Mouse (Mus musculus) spleen, embryonic (tissue): ENCODE data around the gene Aqp8.

Source experiments
- CTCF ChIA-PET: fragments of 350-600 bp; sonication (Branson Sonifier 250); formaldehyde crosslinking; loops from one replicate; lab custom pipeline; 2022; lab: Charles Lee

The Aqp8 gene

DNA sequence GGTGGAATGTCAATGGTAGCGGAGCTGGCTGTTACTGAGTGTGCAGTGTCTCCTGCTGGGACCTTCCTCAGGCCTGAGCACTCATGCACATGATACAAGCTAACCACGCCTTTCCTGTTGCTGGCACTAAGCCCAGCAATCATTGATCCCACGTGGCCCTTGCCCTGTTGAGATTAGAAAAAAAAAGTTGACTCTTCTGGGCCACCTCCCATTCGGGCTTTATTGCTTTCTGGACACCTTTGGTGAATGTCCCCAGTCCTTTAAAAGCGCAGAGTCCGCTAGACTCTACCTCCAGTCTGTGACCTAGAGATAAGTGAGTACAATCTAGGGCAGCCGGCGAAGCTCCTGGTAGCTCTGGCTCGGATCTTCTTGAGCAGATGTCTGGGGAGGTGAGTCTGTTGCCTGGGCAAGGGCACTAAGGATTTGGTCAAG lies at the start of gene Aqp8:
TSS of gene Aqp8 (plus strand) at position 222 of the 432 bp plus-strand sequence.
- CTCF ChIA-PET, result no interaction called here

DNA sequence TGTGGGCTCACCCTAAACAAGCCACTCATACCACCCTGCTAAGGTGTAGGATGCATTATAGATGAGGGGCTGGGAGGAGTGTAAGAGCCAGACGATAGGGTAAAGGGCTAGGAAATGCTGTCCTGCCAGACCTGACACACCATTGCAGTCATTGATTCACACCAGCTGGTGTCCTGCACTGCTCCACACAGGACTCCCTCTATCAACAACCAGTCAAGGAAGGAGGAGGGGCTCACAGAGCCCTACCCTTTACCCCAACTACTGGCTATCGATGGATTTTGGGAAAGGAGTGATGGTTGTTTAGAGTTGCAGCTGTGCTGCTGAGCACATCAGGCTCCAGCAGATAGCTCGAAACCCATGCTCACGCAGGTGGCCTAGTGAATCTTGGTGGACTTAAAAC lies 45.3 kb upstream of the Aqp8 start:
- CTCF ChIA-PET, result no interaction called here

DNA sequence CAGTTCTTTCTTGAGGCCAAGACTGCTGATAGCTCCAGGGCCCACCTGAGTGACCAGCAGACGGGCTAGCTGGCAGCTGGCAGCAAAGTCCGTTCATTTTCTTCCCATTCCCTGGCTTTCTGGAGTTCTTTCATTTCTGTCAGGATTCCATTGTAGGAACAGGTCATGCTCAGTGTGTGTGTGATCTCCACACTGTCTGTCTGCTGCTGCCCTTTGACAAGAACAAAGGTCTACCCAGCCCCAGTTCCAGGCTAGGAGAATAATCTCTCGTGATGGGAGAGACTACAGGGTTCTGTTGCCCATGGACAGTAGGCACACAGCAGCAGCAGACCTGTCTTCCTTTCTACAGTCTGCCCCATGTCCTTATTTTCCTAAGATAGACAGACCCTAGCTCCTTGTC lies 44.4 kb upstream of the Aqp8 start:
- CTCF ChIA-PET, result no interaction called here

DNA sequence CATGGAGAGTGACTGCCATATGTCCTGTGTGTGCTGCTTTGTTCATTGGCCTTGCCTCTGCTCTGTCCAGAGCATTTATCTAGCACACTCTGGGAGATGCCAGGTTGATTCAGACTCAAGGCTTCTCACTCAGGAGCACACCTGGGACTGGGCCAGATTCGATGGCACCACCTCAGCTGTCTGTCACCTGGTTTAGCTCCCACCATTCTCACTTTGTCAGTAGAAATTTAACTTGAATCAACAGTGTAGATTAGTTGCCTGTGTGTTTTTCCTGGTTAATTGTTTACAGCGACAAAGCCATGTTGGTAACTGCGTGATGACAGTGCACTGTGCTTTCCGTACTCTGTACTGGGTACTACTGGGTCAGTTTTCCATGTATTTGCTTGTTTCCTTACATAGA lies 42.1 kb upstream of the Aqp8 start:
- CTCF ChIA-PET, result no interaction called here

DNA sequence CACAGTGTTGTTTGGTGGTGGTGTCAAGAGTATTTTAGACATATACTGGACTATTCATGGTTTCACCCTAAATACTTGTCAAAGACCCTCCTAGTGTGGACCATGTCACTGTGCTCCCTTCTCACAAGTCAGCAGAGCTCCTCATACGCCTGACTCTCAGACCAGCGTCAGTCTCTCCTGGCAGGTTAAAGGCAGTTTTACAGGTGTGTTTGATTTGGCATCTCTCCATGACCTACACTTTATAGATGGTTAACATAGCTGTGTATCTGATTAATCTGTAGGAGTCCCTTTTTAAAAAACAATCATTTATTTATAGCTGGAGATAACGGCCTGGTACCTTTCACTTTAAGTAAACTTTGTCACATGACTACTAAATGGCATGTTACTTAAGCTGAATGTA lies 40.1 kb upstream of the Aqp8 start:
- CTCF ChIA-PET, result no interaction called here

DNA sequence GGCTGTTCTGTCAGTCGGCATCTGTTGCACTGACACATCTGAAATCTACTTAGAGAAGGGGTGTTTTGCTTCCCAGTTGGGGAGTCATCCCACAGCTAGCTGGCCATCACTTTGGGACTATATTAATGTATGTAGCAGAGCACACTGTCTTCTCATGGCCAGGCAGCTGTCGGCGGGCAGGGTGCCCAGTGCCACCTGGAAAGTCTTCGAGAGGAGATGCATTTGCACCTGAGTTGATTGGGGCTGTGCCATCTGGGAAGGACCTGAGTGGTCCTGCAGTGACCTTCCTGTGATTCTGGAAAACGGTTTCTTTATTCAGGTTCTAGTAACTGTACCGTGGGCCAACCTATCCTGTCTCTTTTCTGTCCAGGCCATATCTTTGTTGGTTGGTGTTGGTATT lies 37.8 kb upstream of the Aqp8 start:
- CTCF ChIA-PET, result no interaction called here

DNA sequence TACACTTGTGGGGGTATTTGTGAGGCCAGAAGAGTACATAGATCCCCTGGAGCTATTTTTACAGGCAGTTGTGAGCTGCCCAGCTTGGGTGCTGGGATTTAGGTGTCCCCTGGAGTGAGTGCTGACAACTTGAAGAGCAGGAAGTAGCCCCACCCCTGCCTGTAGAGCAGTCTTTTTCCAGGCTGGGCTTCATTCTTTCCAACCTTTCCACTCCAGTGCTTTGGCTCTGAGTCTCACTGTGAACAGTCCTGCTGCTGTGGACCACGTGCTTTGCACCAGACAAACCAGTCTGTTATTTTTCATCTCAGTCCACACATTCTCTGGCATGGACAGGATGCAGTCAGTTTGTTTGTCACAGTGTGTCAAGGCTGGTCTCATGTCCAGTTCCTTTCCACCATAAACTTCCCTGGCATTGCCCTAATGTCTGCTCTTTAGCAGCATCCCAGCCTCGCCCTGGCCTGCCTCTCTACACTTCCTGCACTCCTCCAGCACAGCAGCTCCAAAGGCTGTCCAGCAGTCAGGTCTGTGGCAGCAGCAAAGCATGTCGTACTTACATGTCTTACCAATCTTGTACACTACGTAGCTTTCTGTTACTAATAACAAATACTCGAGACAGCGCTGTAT lies 36.8 kb upstream of the Aqp8 start:
- CTCF ChIA-PET, result no interaction called here

DNA sequence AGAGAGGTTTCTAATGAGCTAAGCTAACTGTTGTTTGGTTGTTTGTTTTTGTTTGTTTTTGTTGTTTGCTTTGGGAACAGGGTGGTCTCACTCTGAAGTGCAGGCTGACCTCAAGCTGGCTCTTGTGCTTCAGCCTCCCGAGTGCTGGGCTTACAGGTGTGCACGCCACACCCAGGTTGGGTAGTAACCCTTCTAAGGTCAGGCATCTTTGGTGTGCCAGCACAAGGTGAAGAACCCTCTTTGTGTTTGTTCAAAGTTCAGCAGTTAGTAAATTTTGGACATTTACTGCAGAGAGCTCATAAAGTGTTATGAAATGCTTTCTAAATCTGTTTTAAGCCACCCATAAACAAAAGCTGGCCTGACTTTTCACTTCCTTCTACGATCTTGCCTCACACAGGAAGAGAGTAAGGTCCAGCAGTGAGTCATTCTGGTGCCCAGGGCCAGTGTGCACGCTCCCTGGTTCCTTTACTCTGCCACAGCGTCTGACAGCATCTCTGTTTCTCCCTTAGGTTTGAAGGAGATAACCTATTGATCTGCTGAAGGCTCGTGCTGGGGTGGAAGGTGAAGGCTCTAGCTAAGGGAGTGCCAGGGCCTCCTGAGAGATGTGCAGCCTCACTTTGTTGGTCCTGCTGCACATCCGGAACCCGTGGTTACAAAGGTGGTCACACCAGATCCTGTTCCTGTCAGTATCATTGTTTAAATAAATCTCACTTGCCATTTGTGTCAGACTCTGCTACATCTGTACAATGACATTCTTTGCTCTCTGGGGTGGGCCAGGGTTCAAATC lies 32.3 kb upstream of the Aqp8 start:
- CTCF ChIA-PET, result no interaction called here

DNA sequence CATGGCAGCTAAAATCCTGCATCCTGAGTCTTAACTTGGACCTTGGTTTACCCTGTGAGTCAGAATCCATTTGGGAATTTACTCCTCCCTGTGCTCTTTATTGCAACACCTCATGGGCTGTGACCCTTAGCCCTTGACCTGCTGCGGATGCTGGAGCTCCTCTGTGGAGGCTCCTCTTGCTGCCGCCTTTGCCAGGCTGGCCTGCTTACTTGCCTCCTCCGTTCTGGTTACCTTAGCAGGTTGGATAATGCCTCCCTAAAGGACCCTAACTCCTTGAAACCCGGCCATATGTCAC lies 31.7 kb upstream of the Aqp8 start:
- CTCF ChIA-PET, result no interaction called here

DNA sequence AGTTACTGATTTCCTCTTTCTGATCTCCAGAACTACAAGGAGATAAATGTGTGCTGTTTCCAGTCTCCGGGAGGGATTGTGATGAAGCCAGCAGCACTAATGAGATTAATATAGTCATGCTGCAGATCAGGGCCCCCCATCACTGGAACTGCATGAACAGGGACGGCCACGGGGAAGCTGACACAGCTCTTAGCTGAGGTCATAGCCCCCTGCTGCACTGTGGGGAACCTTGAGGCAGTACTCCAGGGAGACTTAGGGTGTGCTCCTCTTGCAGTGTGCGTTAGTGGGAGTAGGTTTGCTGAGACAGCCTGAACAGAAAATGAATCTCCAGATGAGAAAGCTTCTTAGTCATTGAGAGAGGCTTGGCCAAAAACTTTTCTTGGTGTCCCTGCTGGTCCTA lies 30.9 kb upstream of the Aqp8 start:
- CTCF ChIA-PET, result no interaction called here

DNA sequence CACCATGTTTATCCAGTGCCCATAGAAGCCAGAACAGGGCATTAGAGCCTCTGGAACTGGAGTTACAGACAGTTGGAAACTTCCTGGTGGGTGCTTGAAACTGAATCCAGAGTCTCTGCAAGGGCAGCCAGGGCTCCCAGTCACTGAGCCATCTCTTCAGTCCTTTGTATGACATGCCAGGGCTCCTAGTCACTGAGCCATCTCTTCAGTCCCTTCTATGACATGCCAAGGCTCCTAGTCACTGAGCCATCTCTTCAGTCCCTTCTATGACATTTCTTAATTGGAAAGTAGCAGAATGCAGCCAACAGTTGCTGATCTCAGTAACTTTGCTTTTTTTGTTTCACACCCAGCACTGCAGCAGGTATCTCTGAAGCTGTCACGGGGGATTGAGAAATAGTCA lies 20.0 kb upstream of the Aqp8 start:
- CTCF ChIA-PET, result no interaction called here

DNA sequence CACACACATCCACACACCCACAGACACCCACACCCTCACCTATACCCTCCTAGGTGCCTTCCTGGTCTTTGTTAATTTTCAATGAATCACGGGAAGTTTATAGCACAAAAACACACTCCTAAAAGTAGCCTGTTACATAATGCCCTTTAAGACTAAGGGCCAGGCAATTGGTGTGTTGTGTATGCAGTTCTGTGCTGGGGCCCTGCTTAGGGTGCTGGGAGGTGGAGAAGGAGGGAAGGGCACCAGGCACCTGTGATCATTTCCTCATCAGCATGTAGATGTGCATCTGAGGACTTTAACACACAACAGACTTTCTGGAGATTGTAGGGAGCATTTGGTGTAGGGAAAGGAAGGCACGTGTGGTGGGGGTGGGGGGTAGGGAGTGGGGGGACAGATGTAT lies 13.3 kb upstream of the Aqp8 start:
- CTCF ChIA-PET, result no interaction called here

DNA sequence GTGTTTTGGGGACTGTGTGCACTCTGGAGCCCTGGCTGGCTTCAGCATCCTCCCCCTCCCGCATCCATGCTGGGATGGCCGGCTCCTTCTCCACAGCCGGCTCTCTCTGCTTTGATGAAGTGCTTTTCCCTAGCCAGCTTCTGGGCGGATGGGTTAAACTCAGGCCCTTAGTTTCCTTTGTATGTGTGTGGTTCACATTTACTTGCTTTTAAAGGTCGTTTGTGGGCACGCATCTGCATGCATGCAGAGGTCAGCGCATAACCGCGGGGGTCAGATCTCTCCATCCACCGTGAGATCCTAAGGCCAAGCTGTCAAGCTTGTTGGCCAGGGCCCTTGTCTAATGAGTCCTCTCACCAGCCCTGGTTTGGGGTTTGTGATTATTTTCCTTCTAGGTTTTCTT lies 12.4 kb upstream of the Aqp8 start:
- CTCF ChIA-PET, result no interaction called here

DNA sequence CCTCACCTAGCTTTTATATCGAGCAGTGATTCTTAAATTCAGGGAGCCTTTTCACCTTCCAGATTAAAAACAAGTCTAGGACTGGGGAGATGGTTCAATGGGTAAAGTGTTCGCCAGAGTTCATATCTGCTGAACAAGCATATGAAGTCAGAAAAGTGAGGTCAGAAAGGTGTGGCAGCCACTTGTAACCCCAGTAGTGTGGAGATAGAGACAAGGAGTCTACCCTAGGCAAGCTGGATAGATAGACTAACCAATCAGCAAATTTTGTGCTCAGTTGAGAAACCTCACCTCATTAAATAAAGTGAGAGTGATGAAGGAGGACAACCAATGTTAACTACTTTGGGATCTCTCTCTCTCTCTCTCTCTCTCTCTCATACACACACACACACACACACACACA lies 11.6 kb upstream of the Aqp8 start:
- CTCF ChIA-PET, result no interaction called here

DNA sequence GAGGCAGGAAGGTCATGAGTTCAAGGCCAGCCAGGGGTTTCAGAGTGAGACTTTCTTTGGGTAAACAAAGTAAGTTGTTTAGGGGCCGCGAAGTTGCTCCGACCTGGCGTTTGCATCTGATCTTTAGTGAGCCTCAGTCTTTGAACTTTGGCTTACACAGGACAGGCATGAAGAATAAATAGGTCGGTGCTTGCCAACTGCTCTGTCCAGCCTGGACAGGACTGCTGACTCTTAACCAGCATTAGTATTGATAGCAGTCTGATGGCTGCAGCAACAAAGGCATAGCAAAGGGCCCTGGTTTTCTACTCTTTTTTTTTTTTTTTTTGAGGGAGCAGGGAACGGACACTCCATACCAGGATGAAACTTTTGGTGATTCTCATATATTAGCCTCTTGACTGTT lies 9.5 kb upstream of the Aqp8 start:
- CTCF ChIA-PET, result no interaction called here

DNA sequence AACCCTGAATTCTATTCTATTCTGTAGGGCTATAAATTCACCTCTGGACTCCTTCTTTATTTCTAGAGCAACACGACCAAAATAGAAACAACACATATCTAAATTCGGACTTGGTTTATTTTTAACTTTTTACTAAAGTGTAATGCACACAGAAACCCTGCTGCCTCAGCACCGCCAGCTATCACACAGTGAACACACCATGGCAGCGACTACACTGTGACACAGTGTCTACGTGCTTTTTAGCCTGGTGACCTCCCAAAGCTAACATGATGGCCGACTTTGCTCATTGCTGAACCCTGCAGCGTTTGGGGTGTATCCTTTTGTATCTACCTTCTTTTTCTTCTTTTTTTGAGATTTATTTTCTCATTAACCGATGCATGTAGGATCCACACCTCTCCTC lies 9.0 kb upstream of the Aqp8 start:
- CTCF ChIA-PET, result no interaction called here

DNA sequence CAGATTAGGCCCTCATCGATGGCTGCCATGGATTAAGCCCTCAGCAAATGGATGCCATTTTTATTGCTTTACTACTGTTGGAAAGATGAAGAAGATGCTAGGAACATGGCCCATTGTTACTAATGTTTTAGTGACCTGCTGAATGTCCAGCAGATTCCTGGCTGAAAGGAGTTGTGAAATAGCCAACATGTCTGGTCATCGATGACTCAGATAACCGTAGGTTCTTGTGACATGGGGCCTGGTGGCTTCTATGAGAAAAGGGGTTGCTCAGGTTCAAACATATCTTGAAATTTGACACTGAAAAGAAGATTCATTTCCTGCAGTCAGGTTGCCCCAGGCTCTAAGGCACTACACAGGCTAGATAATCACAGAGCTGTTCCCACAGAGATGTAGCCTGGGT lies 7.0 kb upstream of the Aqp8 start:
- CTCF ChIA-PET, result no interaction called here

DNA sequence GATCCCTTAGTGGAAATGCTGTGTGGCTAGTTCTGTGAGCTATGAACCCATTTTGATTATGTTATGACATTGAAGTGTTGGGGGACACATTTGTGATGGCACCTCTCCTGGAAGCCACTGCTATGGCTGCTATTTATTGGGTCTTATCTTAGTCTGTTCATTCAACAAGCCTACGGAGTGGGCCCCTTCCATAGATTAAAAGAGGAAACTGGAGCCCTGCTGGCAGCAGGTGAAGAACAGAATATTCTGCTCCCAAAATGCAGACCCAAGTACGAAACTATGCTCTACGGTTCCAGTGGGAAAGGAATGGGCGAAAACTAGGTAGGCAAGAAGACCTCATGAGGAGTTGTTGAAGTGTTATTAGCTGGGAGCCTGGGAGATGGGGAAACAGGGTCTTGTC lies 3.8 kb upstream of the Aqp8 start:
- CTCF ChIA-PET, result no interaction called here

DNA sequence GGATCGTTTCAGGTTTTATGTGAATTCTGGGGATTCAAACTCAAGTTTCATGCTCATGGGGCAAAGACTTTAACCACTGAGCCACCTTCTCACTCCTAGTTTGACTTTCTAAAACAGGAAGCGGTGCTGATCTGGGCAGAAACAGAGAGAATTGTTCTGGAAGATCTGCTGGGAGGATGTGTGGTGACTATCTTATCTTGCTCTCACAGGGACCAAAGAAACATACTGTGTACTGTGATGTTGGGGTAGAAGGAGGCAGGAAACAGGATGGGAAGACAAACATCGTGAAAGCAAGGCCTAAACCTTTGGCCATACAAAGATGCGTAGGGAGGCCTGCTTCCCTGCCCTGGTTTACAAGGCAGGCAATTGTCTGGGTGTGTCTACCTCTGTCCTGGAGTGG lies 2.8 kb upstream of the Aqp8 start:
- CTCF ChIA-PET, result no interaction called here

DNA sequence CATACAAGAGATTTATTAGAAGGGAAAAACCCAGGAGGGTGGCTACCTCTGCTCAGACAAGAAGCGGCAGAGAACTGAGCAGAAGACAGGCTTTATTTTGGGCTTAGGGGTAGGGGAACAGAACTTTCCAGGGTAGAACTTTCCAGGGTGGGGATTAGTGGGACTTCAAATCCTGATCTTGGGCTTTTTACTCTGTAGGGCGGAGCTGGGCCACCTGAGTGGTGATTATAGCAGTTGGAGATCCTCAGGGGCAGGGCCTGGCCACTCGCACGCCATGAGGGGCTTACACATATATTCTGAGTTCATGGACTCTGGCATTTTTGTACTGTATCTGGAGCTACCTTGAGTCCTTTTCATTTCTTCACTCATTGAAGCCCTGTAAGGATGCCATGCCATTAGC lies 775 bp upstream of the Aqp8 start:
- CTCF ChIA-PET, result no interaction called here

DNA sequence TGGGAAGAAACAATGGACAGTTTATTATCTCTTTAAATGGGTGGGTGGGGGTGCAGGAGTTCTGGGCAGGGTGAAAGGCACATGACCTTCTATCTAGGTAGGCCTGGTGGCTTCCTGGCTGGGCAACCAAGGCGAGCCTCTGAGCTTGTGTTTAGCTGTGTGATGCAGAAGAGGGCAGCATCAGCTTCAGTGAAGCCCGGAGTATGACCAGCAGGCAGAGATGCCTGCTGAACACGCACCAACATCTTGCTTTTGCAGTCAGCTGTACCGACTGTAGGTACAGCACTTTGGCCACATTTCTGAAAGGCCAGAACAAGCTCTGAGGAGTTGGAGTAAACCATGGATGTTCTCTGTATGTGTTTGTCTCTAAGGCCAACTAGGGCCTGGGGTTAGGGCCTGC lies 1.5 kb downstream of the Aqp8 start:
- CTCF ChIA-PET, result no interaction called here

DNA sequence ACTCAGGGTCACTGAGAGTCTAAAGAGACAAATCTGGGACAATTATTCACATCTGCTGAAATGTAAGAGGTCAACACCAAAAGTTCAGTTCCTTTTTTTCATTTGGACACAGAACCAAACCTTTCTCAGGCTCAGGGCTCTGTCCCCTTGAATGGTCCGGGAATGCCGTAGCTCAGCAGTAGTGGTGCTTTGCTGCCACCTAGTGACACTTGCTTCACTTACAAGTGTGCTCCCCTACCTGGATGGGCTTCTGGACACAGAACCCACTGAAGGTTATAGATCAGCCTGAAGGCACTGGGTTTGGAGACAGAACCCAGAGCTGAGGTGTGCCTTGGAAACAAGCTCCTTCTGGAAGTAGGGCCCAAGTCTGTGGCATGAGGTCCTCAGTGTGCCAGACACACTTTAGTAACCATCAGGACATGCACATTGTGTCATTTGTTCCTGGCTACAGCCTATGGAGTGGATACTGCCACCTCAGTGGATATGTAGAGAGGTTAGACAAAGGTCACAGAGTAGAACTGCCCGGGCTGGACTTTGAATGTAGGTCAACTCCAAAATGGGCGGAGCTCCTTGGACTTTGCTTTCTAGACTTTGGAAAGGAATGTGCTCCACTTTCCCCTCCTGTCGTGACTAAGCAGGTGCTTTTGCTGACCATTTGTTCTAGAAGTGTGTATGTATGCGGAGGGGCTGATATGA lies 3.7 kb downstream of the Aqp8 start:
- CTCF ChIA-PET, result interaction anchor here (0.9 kb wide), 1 partner anchor 261 kb away, joined by 3 read pairs; no protein-coding TSS in a partner anchor

DNA sequence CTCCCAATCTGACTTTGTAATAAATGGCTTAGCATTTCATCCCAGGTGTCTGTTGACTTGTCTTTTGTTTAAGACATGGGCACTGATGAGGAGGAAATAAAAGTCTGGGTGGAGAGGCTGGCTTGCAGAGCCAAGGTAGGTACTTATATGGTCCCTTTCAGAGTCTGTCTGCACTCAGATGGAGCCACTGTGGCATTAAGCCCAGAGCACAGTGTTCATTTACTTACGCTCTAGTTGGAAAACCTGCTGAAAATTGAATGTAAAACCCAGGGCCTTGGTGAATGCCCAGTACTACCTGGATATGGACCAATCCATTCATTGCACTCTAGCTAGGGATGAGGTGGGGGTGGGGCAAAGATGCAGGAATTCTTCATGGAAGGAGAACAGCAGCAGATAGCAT lies 5.9 kb downstream of the Aqp8 start:
- CTCF ChIA-PET, result no interaction called here
